Mouse (Mus musculus): Measurements from ENCODE around the gene Parvg. TPM values are rescaled to one million over a fixed set of nuclear protein-coding genes. Genes with fewer than 3 reads are reported as not detected.

Parvg gene
- polyA plus RNA-seq, 1 experiment from 2014 or later: 0.54 TPM

- 75% methylated on average over 9 of the region's 9 CpGs for WGBS
- peaks cover 40% of the 10 kb centered on the region for H3K27me3 ChIP-seq
- no peaks in the 10 kb centered on the region for H3K9me3 ChIP-seq
- H3K9ac ChIP-seq (replicated peaks): no peak overlapping the region
- H3K4me1 ChIP-seq: peaks cover 50% of the 10 kb centered on the region
- H3K4me2 ChIP-seq (replicated peaks): no peak overlapping the region
- no peak for ATAC-seq (ENCODE audit: low FRiP score, low read depth)
- H3K27ac ChIP-seq (replicated peaks): no peak overlapping the region
- H3K36me3 ChIP-seq: no peaks in the 10 kb centered on the region
- H3K4me3 ChIP-seq: no peak overlapping the region
Measured at GRCm38 (mm10) chr15:84311295-84312085, 12.3 kb upstream of the Parvg start.

- Histone ChIP-seq H3K9me3 (no peaks in the 10 kb centered on the region), H3K4me1 (peaks cover 50% of the 10 kb centered on the region), H3K4me2 (replicated peaks) (no peak overlapping the region), H3K27me3 (peaks cover 40% of the 10 kb centered on the region), H3K27ac (replicated peaks) (peak overlapping the region; percentile 59; the same call in 1 of the 2 replicates), H3K9ac (replicated peaks) (0 out of 2 replicates have a peak overlapping the region, but pooled peaks have one; percentile 6), H3K4me3 (no peak overlapping the region), H3K36me3 (no peaks in the 10 kb centered on the region)
- 51% methylated on average over 10 of the region's 10 CpGs for WGBS
- no peak for ATAC-seq (ENCODE audit: low FRiP score, low read depth)
Measured at GRCm38 (mm10) chr15:84312878-84313565, 10.8 kb upstream of the Parvg start.

GRCm38 (mm10) chr15:84313566-84313878, 10.3 kb upstream of the Parvg start:
- Histone ChIP-seq H3K4me2 (replicated peaks) (no peak overlapping the region), H3K27ac (replicated peaks) (peak overlapping the region; percentile 59; the same call in 1 of the 2 replicates), H3K4me3 (no peak overlapping the region), H3K9ac (replicated peaks) (0 out of 2 replicates have a peak overlapping the region, but pooled peaks have one; percentile 6), H3K36me3 (no peaks in the 10 kb centered on the region), H3K9me3 (no peaks in the 10 kb centered on the region), H3K4me1 (peaks cover 50% of the 10 kb centered on the region), H3K27me3 (peaks cover 40% of the 10 kb centered on the region)
- no peak for ATAC-seq (ENCODE audit: low FRiP score, low read depth)
- 31% methylated on average over 9 of the region's 9 CpGs for WGBS

GRCm38 (mm10) chr15:84314420-84315080, 9.3 kb upstream of the Parvg start:
- Histone ChIP-seq H3K4me1 (peaks cover 47% of the 10 kb centered on the region), H3K9ac (replicated peaks) (no peak overlapping the region)

GRCm38 (mm10) chr15:84315276-84316046, 8.4 kb upstream of the Parvg start:
- Histone ChIP-seq H3K9me3 (no peaks in the 10 kb centered on the region), H3K9ac (replicated peaks) (no peak overlapping the region), H3K36me3 (no peaks in the 10 kb centered on the region), H3K4me3 (no peak overlapping the region), H3K4me1 (peaks cover 46% of the 10 kb centered on the region), H3K27ac (replicated peaks) (no peak overlapping the region), H3K27me3 (peaks cover 40% of the 10 kb centered on the region), H3K4me2 (replicated peaks) (no peak overlapping the region)
- no peak for ATAC-seq (ENCODE audit: low FRiP score, low read depth)
- WGBS: 57% methylated on average over 15 of the region's 15 CpGs

More at GRCm38 (mm10) chr15:84314420-84315080, 9.3 kb upstream of the Parvg start:
- no peaks in the 10 kb centered on the region for H3K36me3 ChIP-seq
- peaks cover 40% of the 10 kb centered on the region for H3K27me3 ChIP-seq
- WGBS: 13% methylated on average over 18 of the region's 18 CpGs
- no peak overlapping the region for H3K4me2 ChIP-seq (replicated peaks)
- peak overlapping the region; percentile 59 for H3K27ac ChIP-seq (replicated peaks)
- ATAC-seq (ENCODE audit: low FRiP score, low read depth): no peak
- H3K4me3 ChIP-seq: no peak overlapping the region
- H3K9me3 ChIP-seq: no peaks in the 10 kb centered on the region

- H3K9me3 ChIP-seq: no peaks in the 10 kb centered on the region
- H3K4me1 ChIP-seq: peaks cover 15% of the 10 kb centered on the region
- WGBS: 91% methylated on average over 4 of the region's 4 CpGs
- no peak overlapping the region for H3K9ac ChIP-seq (replicated peaks)
- no peaks in the 10 kb centered on the region for H3K36me3 ChIP-seq
- H3K4me3 ChIP-seq: no peak overlapping the region
- H3K27ac ChIP-seq (replicated peaks): no peak overlapping the region
- no peak overlapping the region for H3K4me2 ChIP-seq (replicated peaks)
- ATAC-seq (ENCODE audit: low FRiP score, low read depth): no peak
- peaks cover 15% of the 10 kb centered on the region for H3K27me3 ChIP-seq
Measured at GRCm38 (mm10) chr15:84319393-84319792, 4.4 kb upstream of the Parvg start.

DNA sequence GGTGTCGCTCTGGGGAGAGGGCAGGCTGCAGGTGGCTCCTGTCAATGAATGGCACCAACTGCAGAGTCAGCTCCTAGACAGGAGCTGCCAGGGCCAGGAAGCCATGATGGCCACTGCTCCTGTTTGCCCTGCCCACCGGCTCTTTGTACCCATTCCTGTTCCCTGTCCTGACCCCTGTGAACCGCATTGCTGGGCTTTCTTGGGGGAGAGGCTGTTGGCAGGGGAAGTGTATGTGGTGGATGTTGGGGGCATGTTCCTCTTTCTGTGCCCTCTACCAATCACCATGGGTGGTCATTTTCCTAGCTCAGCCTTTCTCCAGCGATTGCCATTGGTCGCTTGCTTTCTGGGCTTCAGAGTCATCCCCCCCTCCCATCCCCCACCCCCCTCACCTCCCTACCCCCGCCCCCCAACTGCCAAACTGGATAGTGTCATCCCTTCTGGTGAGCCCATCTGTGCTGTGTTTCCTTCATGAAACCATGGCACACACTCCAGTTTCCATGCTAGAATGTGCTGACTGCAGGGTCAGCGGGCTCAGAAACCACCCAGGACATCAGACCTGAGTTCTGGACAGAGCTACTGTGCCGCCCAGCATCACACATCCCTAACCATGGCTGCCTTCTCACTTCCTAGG, 2.2 kb upstream of the Parvg start:
- Histone ChIP-seq H3K4me1 (peaks cover 12% of the 10 kb centered on the region), H3K36me3 (no peaks in the 10 kb centered on the region), H3K27me3 (no peaks in the 10 kb centered on the region; the same call in 1 of the 2 replicates), H3K4me3 (no peak overlapping the region), H3K9ac (replicated peaks) (no peak overlapping the region), H3K27ac (replicated peaks) (no peak overlapping the region), H3K9me3 (no peaks in the 10 kb centered on the region), H3K4me2 (replicated peaks) (no peak overlapping the region)
- ATAC-seq (ENCODE audit: low FRiP score, low read depth): no peak
- 90% methylated on average over 7 of the region's 8 CpGs for WGBS

DNA sequence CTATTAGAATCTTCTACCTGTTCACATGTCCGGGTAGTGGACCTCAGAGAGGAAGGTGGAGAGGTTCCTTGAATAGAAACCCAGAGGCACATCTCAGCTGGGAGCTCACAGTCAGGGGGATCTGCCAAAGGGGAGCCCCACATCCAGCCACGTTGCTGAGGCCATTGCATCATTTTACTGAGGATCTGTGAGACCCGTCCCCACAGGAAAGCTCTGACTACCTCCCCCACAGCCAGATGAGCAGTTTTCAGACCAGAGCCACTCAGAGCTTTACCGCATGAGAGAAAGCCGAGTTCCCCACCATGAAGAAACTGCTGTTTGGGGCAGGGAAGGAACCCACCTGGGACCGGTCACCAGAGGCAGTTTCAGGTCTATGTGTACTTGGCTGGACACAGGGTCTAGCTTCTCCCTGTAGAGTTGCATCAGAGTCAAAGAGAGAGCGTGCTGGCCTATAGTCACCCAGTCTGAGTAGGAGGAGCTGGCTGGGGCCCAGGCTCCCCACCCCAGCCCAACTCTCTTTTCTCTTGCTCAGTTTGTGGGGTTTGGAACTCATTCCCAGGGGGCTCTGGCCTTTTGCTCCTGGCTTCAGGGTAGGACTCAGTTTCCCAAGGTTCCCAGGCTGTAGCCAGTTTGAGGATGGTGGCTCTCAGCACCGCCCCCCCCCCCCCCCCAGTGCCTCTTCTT, 1.2 kb downstream of the Parvg start:
- H3K27me3 ChIP-seq: no peaks in the 10 kb centered on the region; the same call in 1 of the 2 replicates
- no peaks in the 10 kb centered on the region for H3K36me3 ChIP-seq
- H3K4me3 ChIP-seq: no peak overlapping the region
- H3K9ac ChIP-seq (replicated peaks): no peak overlapping the region
- H3K9me3 ChIP-seq: no peaks in the 10 kb centered on the region
- no peak overlapping the region for H3K27ac ChIP-seq (replicated peaks)
- ATAC-seq (ENCODE audit: low FRiP score, low read depth): no peak
- no peak overlapping the region for H3K4me2 ChIP-seq (replicated peaks)
- peaks cover 12% of the 10 kb centered on the region for H3K4me1 ChIP-seq
- 75% methylated on average over 7 of the region's 8 CpGs for WGBS

- Histone ChIP-seq H3K9ac (replicated peaks) (no peak overlapping the region), H3K36me3 (no peaks in the 10 kb centered on the region), H3K4me2 (replicated peaks) (no peak overlapping the region), H3K4me3 (no peak overlapping the region), H3K27ac (replicated peaks) (no peak overlapping the region), H3K9me3 (no peaks in the 10 kb centered on the region), H3K27me3 (no peaks in the 10 kb centered on the region), H3K4me1 (peaks cover 12% of the 10 kb centered on the region)
- ATAC-seq (ENCODE audit: low FRiP score, low read depth): no peak
- WGBS: 40% methylated on average over 12 of the region's 12 CpGs
Measured at GRCm38 (mm10) chr15:84325736-84326135, 1.9 kb downstream of the Parvg start.

- no peak for ATAC-seq (ENCODE audit: low FRiP score, low read depth)
- H3K27me3 ChIP-seq: no peaks in the 10 kb centered on the region
- no peak overlapping the region for H3K4me2 ChIP-seq (replicated peaks)
- H3K36me3 ChIP-seq: no peaks in the 10 kb centered on the region
- H3K4me3 ChIP-seq: no peak overlapping the region
- peaks cover 7% of the 10 kb centered on the region for H3K4me1 ChIP-seq
- H3K9me3 ChIP-seq: no peaks in the 10 kb centered on the region
- H3K27ac ChIP-seq (replicated peaks): no peak overlapping the region
- WGBS: 84% methylated on average over 10 of the region's 10 CpGs
- no peak overlapping the region for H3K9ac ChIP-seq (replicated peaks)
Measured at GRCm38 (mm10) chr15:84328870-84329269, 5.0 kb downstream of the Parvg start.

DNA sequence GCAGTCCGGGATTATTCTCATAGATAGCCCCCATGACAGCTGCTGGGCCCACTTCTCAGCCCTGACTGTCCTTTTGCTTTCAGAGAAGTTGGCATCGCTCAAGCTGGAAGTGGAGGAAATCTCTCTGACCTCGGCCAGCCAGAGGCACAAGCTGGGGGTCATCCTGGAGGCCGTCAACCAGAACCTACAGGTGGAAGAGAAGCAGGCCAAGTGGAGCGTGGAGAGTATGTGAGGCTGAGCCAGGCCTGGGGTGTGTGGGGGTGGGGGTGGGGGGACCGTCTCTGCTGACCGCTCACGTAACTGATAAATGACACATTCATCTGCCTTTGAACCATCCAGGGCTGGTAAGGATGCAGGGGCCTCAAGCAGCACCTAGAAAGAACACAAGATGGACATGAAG, 6.1 kb downstream of the Parvg start:
- H3K27ac ChIP-seq (replicated peaks): no peak overlapping the region

More for the DNA sequence above, 6.1 kb downstream of the Parvg start:
- Histone ChIP-seq H3K4me3 (no peak overlapping the region), H3K27me3 (no peaks in the 10 kb centered on the region), H3K36me3 (no peaks in the 10 kb centered on the region), H3K4me1 (peaks cover 7% of the 10 kb centered on the region), H3K4me2 (replicated peaks) (no peak overlapping the region), H3K9ac (replicated peaks) (no peak overlapping the region), H3K9me3 (no peaks in the 10 kb centered on the region)
- WGBS: 93% methylated on average over 8 of the region's 8 CpGs
- ATAC-seq (ENCODE audit: low FRiP score, low read depth): no peak
